ENCODE assay signal across 7 mouse cellular contexts in genomic region chr16:55973431-55974255, GRCm38 (mm10). TPM values are rescaled to one million over a fixed set of nuclear protein-coding genes. Genes with fewer than 3 reads are reported as not detected.
A peak's percentile ranks its signal among the peaks of the same experiment; 100 is the strongest.
DNase-seq lines count a peak whose midpoint lies in the region; ATAC-seq lines count a peak whose summit lies in the region.

Gene Zbtb11 (plus strand): TSS chr16:55973883.

- H3K27ac ChIP-seq in embryonic facial prominence, embryonic 12.5 days, result peak within 1 kb of the TSS; percentile 86
- H3K27ac ChIP-seq in limb, embryonic 11.5 days (replicated peaks; ENCODE audit: low read depth, low read length), result peak within 1 kb of the TSS; percentile 69; the same call in 1 of the 2 replicates
- peak within 1 kb of the TSS; percentile 87 for H3K27ac ChIP-seq in midbrain, embryonic 14.5 days (replicated peaks; ENCODE audit: low read depth, low read length)

- no peaks in the 10 kb centered on the region for H3K9me3 ChIP-seq in embryonic facial prominence, embryonic 12.5 days
- no peaks in the 10 kb centered on the region for H3K9me3 ChIP-seq in limb, embryonic 11.5 days (ENCODE audit: control insufficient read depth, low read length)
- H3K9me3 ChIP-seq in midbrain, embryonic 14.5 days (ENCODE audit: control insufficient read depth, low read length), result no peaks in the 10 kb centered on the region

- H3K9ac ChIP-seq in embryonic facial prominence, embryonic 12.5 days, result peak within 1 kb of the TSS; percentile 93
- peak within 1 kb of the TSS; percentile 85 for H3K9ac ChIP-seq in limb, embryonic 11.5 days (ENCODE audit: low read length)
- H3K9ac ChIP-seq in midbrain, embryonic 14.5 days (replicated peaks; ENCODE audit: low read length), result peak within 1 kb of the TSS; percentile 87

- under 1% methylated on average over 80 of the region's 86 CpGs for WGBS in embryonic facial prominence, embryonic 12.5 days
- WGBS in limb, embryonic 11.5 days, result under 1% methylated on average over 78 of the region's 86 CpGs
- WGBS in midbrain, embryonic 14.5 days, result under 1% methylated on average over 70 of the region's 86 CpGs

- no peaks in the 10 kb centered on the region for H3K27me3 ChIP-seq in embryonic facial prominence, embryonic 12.5 days
- no peaks in the 10 kb centered on the region for H3K27me3 ChIP-seq in limb, embryonic 11.5 days (ENCODE audit: control insufficient read depth, insufficient read depth, low read length)
- no peaks in the 10 kb centered on the region for H3K27me3 ChIP-seq in midbrain, embryonic 14.5 days (ENCODE audit: control insufficient read depth, insufficient read depth, low read length)

- peak; percentile 100 for DNase-seq in adrenal gland, postnatal 25 days
- DNase-seq in heart, adult 11 months, result peak; percentile 100
- peak; percentile 99 for DNase-seq in kidney, adult 18-20 months
- peak; percentile 100 for DNase-seq in limb, embryonic 11.5 days (ENCODE audit: low spot score)
- peak; percentile 100 for DNase-seq in midbrain, embryonic 14.5 days
- DNase-seq in spleen, adult 18-20 months, result peak; percentile 98 to 99

- peaks cover 18% of the 10 kb centered on the region for H3K4me1 ChIP-seq in embryonic facial prominence, embryonic 12.5 days
- peaks cover 2% of the 10 kb centered on the region; the same call in 1 of the 2 replicates for H3K4me1 ChIP-seq in limb, embryonic 11.5 days (ENCODE audit: control insufficient read depth, insufficient read depth, low read length)
- H3K4me1 ChIP-seq in midbrain, embryonic 14.5 days (ENCODE audit: control insufficient read depth, insufficient read depth, low read length), result peaks cover 20% of the 10 kb centered on the region

- H3K36me3 ChIP-seq in embryonic facial prominence, embryonic 12.5 days, result peaks cover 40% of the 10 kb centered on the region
- peaks cover 15% of the 10 kb centered on the region; the same call in 1 of the 2 replicates for H3K36me3 ChIP-seq in limb, embryonic 11.5 days (ENCODE audit: control insufficient read depth, insufficient read depth, low read length)
- H3K36me3 ChIP-seq in midbrain, embryonic 14.5 days (ENCODE audit: control insufficient read depth, insufficient read depth, low read length), result peaks cover 42% of the 10 kb centered on the region

- H3K4me3 ChIP-seq in embryonic facial prominence, embryonic 12.5 days, result peak within 1 kb of the TSS; percentile 99
- peak within 1 kb of the TSS; percentile 99 for H3K4me3 ChIP-seq in limb, embryonic 11.5 days (ENCODE audit: low read depth, low read length)
- H3K4me3 ChIP-seq in midbrain, embryonic 14.5 days (replicated peaks; ENCODE audit: low read depth, low read length), result peak within 1 kb of the TSS; percentile 99

- ATAC-seq in embryonic facial prominence, embryonic 12.5 days (ENCODE audit: insufficient number of reproducible peaks, insufficient read depth, low FRiP score, low TSS enrichment), result peak; percentile 99
- ATAC-seq in limb, embryonic 11.5 days (ENCODE audit: insufficient number of reproducible peaks, low FRiP score, low TSS enrichment, low read depth), result peak; percentile 99
- ATAC-seq in midbrain, embryonic 14.5 days (ENCODE audit: low FRiP score, low TSS enrichment), result peak; percentile 99

- H3K4me2 ChIP-seq in embryonic facial prominence, embryonic 12.5 days (replicated peaks), result peak within 1 kb of the TSS; percentile 68
- H3K4me2 ChIP-seq in limb, embryonic 11.5 days (ENCODE audit: low read depth, severe bottlenecking), result peak within 1 kb of the TSS; percentile 56
- peak within 1 kb of the TSS; percentile 83 for H3K4me2 ChIP-seq in midbrain, embryonic 14.5 days (ENCODE audit: low read length)

RNA-seq across cellular contexts. Expression of gene Zbtb11, which starts in this region (rescaled TPM):
- 20.6 and 22.2 TPM in 2 replicates for total RNA-seq in adrenal gland, postnatal 25 days (2021)
- 22.6 and 23.3 TPM in 2 replicates for polyA plus RNA-seq in embryonic facial prominence, embryonic 12.5 days (2016; fragmentation: Nextera tagmentation; extraction: Ambion mirVana)
- polyA plus RNA-seq in limb, embryonic 11.5 days (2014; fragmentation: Nextera tagmentation; extraction: Ambion mirVana), result 18.0 and 19.6 TPM in 2 replicates
- 20.5 and 24.4 TPM in 2 replicates for polyA plus RNA-seq in midbrain, embryonic 14.5 days (2014; fragmentation: Nextera tagmentation; extraction: Ambion mirVana)

Comparison
In these comparisons a context has a peak if more than half of its experiments do, and no peak if none do; other contexts are left out.
1. Peak in every context shown above with its lines: DNase-seq, ATAC-seq, H3K4me3 ChIP-seq and H3K27ac ChIP-seq.